Mouse (Mus musculus) megakaryocyte, embryonic 14.5 days (primary cell): ENCODE data around the gene Fads1. TPM values are rescaled to one million over a fixed set of nuclear protein-coding genes. Genes with fewer than 3 reads are reported as not detected.

Experiments
- H3K27me3 ChIP-seq: replicated peaks from 2 replicates; pipeline ENCODE3; 2012; ENCODE audit warnings: inconsistent platforms
- H3K36me3 ChIP-seq: replicated peaks from 2 replicates; pipeline ENCODE3; 2012; ENCODE audit warnings: low read length, inconsistent platforms, mixed read lengths
- H3K4me1 ChIP-seq: 2 replicates; pipeline ENCODE4 v1.6.1; 2012; ENCODE audit warnings: inconsistent platforms
- H3K4me3 ChIP-seq: replicated peaks from 2 replicates; pipeline ENCODE3; 2012; ENCODE audit warnings: moderate library complexity, mild to moderate bottlenecking, inconsistent platforms
- H3K9me3 ChIP-seq: 2 replicates; pipeline ENCODE4 v1.6.1; 2012; ENCODE audit warnings: inconsistent platforms
- FLI1 ChIP-seq: IDR thresholded peaks from 2 replicates; pipeline ENCODE4 v1.6.1; 2012; ENCODE audit warnings: low read length, inconsistent platforms, mixed read lengths
- GATA1 ChIP-seq: IDR thresholded peaks from 3 replicates; pipeline ENCODE4 v1.6.1; 2012; ENCODE audit warnings: mixed read lengths, low read length, inconsistent platforms, borderline replicate concordance
- polyA plus RNA-seq: library from polyadenylated mRNA; stranded (reverse); fragments of >175 nt; gene quantifications from 2 replicates; pipeline ENCODE4 v1.2.3, GENCODE M21; 2012; ENCODE audit warnings: low replicate concordance; ENCODE audit not compliant: insufficient read depth

The Fads1 gene
- polyA plus RNA-seq, 1 experiment: 76.5 TPM

- Histone ChIP-seq H3K9me3 (no peaks in the 10 kb centered on the region), H3K36me3 (peaks cover 66% of the 10 kb centered on the region), H3K4me3 (peak within 1 kb of the TSS; percentile 93), H3K27me3 (no peaks in the 10 kb centered on the region), H3K4me1 (peaks cover 46% of the 10 kb centered on the region)
- TF ChIP-seq GATA1 (no peak), FLI1 (peak; percentile 65)
Observed at GRCm38 (mm10) chr19:10203848-10204615, 21.3 kb downstream of the Fads1 start, which contains the start of the genes Tmem258 and Fen1. TSS of gene Tmem258 (plus strand) at chr19:10204014. TSS of gene Fen1 (minus strand) at chr19:10204169.

- Histone ChIP-seq H3K27me3 (no peaks in the 10 kb centered on the region), H3K4me3 (peak overlapping the region; percentile 93), H3K36me3 (peaks cover 66% of the 10 kb centered on the region), H3K4me1 (peaks cover 43% of the 10 kb centered on the region), H3K9me3 (no peaks in the 10 kb centered on the region)
- TF ChIP-seq GATA1 (no peak), FLI1 (no peak)
Observed at GRCm38 (mm10) chr19:10204616-10205001, 21.9 kb downstream of the Fads1 start.

- peak overlapping the region; percentile 50 for H3K4me3 ChIP-seq
- TF ChIP-seq GATA1 (no peak), FLI1 (no peak)
Observed at GRCm38 (mm10) chr19:10205051-10205450, 22.4 kb downstream of the Fads1 start.

GRCm38 (mm10) chr19:10208851-10209250 is 26.2 kb downstream of the Fads1 start:
- no peaks in the 10 kb centered on the region for H3K9me3 ChIP-seq
- peaks cover 5% of the 10 kb centered on the region for H3K27me3 ChIP-seq
- TF ChIP-seq FLI1 (no peak), GATA1 (no peak)
- H3K4me1 ChIP-seq: peaks cover 28% of the 10 kb centered on the region
- H3K36me3 ChIP-seq: peaks cover 84% of the 10 kb centered on the region
- H3K4me3 ChIP-seq: no peak overlapping the region

More at GRCm38 (mm10) chr19:10205051-10205450, 22.4 kb downstream of the Fads1 start:
- H3K27me3 ChIP-seq: no peaks in the 10 kb centered on the region
- H3K9me3 ChIP-seq: no peaks in the 10 kb centered on the region
- peaks cover 43% of the 10 kb centered on the region for H3K4me1 ChIP-seq
- peaks cover 66% of the 10 kb centered on the region for H3K36me3 ChIP-seq

- peak overlapping the region; percentile 40 for H3K4me3 ChIP-seq
- peaks cover 77% of the 10 kb centered on the region for H3K36me3 ChIP-seq
- H3K4me1 ChIP-seq: peaks cover 16% of the 10 kb centered on the region
Observed at GRCm38 (mm10) chr19:10210885-10211284, 28.2 kb downstream of the Fads1 start.

GRCm38 (mm10) chr19:10213796-10214471 is 31.2 kb downstream of the Fads1 start:
- H3K9me3 ChIP-seq: no peaks in the 10 kb centered on the region
- H3K27me3 ChIP-seq: peaks cover 36% of the 10 kb centered on the region
- H3K4me3 ChIP-seq: no peak overlapping the region
- no peak for TF ChIP-seq FLI1
- no peak for TF ChIP-seq GATA1
- peaks cover 12% of the 10 kb centered on the region for H3K4me1 ChIP-seq
- H3K36me3 ChIP-seq: peaks cover 47% of the 10 kb centered on the region

More at GRCm38 (mm10) chr19:10210885-10211284, 28.2 kb downstream of the Fads1 start:
- Histone ChIP-seq H3K27me3 (peaks cover 13% of the 10 kb centered on the region), H3K9me3 (no peaks in the 10 kb centered on the region)
- TF ChIP-seq FLI1 (no peak), GATA1 (no peak)

GRCm38 (mm10) chr19:10216101-10216500 is 33.4 kb downstream of the Fads1 start:
- no peaks in the 10 kb centered on the region for H3K9me3 ChIP-seq
- peaks cover 8% of the 10 kb centered on the region; the same call in 1 of the 2 replicates for H3K4me1 ChIP-seq
- H3K27me3 ChIP-seq: peaks cover 48% of the 10 kb centered on the region
- H3K36me3 ChIP-seq: peaks cover 25% of the 10 kb centered on the region
- no peak overlapping the region for H3K4me3 ChIP-seq
- no peak for TF ChIP-seq GATA1
- TF ChIP-seq FLI1: no peak

- H3K27me3 ChIP-seq: peaks cover 56% of the 10 kb centered on the region
- H3K4me1 ChIP-seq: peaks cover 22% of the 10 kb centered on the region
- no peaks in the 10 kb centered on the region for H3K36me3 ChIP-seq
- H3K4me3 ChIP-seq: no peak overlapping the region
- H3K9me3 ChIP-seq: no peaks in the 10 kb centered on the region
- TF ChIP-seq FLI1 (no peak), GATA1 (no peak)
Observed at GRCm38 (mm10) chr19:10219108-10219507, 36.4 kb downstream of the Fads1 start.

GRCm38 (mm10) chr19:10219593-10219992 is 36.9 kb downstream of the Fads1 start:
- no peaks in the 10 kb centered on the region for H3K36me3 ChIP-seq
- H3K4me3 ChIP-seq: no peak overlapping the region
- H3K9me3 ChIP-seq: no peaks in the 10 kb centered on the region
- H3K27me3 ChIP-seq: peaks cover 61% of the 10 kb centered on the region
- H3K4me1 ChIP-seq: peaks cover 22% of the 10 kb centered on the region
- TF ChIP-seq FLI1 (no peak), GATA1 (no peak)

- Histone ChIP-seq H3K4me1 (peaks cover 22% of the 10 kb centered on the region), H3K36me3 (no peaks in the 10 kb centered on the region), H3K4me3 (no peak overlapping the region), H3K9me3 (no peaks in the 10 kb centered on the region), H3K27me3 (peaks cover 56% of the 10 kb centered on the region)
- TF ChIP-seq GATA1 (no peak), FLI1 (no peak)
Observed at GRCm38 (mm10) chr19:10221585-10221984, 38.9 kb downstream of the Fads1 start.
